Mouse (Mus musculus) heart, postnatal 0 days (tissue): ENCODE measurements around the gene Fam19a5. TPM values are rescaled to one million over a fixed set of nuclear protein-coding genes. Genes with fewer than 3 reads are reported as not detected.
A peak's percentile ranks its signal among the peaks of the same experiment; 100 is the strongest.

Experiments used
- ATAC-seq: fragments of 200-750 bp; cut with Nextera tagmentation; 2 replicates; pipeline ENCODE4 v1.8.0; 2017; ENCODE audit warnings: low read depth, moderate number of reproducible peaks, moderate library complexity; ENCODE audit not compliant: insufficient read depth
- DNase-seq: peaks from one replicate; pipeline ENCODE4 v3.0.0-alpha.2; 2016; ENCODE audit warnings: low spot score
- H3K27ac ChIP-seq: fragments of 300-500 bp; sonication (generic); 2 replicates; pipeline ENCODE4 v1.5.1; 2014; ENCODE audit warnings: low read depth, mild to moderate bottlenecking
- H3K27me3 ChIP-seq: fragments of 300-500 bp; sonication (generic); 2 replicates; pipeline ENCODE4 v1.6.1; 2014; ENCODE audit warnings: low read length, mixed read lengths; ENCODE audit not compliant: control insufficient read depth, insufficient read depth
- H3K36me3 ChIP-seq: fragments of 300-500 bp; sonication (generic); replicated peaks from 2 replicates; pipeline ENCODE4 v1.6.1; 2014; ENCODE audit warnings: low read length, mixed read lengths; ENCODE audit not compliant: control insufficient read depth, insufficient read depth
- H3K4me1 ChIP-seq: fragments of 300-500 bp; sonication (generic); 2 replicates; pipeline ENCODE4 v1.6.1; 2014; ENCODE audit warnings: antibody characterized with exemption; ENCODE audit not compliant: control insufficient read depth, insufficient read depth
- H3K4me2 ChIP-seq: fragments of 300-500 bp; sonication (generic); 2 replicates; pipeline ENCODE4 v1.6.1; 2014; ENCODE audit warnings: low read depth, mild to moderate bottlenecking, low read length, moderate library complexity
- H3K4me3 ChIP-seq: fragments of 300-500 bp; sonication (generic); 2 replicates; pipeline ENCODE4 v1.5.1; 2014; ENCODE audit warnings: low read depth, low read length
- H3K9ac ChIP-seq: fragments of 300-500 bp; sonication (generic); replicated peaks from 2 replicates; pipeline ENCODE4 v1.6.1; 2014; ENCODE audit warnings: low read depth, low read length, mixed read lengths
- H3K9me3 ChIP-seq: fragments of 300-500 bp; sonication (generic); replicated peaks from 2 replicates; pipeline ENCODE4 v1.6.1; 2016; ENCODE audit warnings: low read length; ENCODE audit not compliant: control insufficient read depth
- CTCF ChIP-seq: IDR thresholded peaks from 2 replicates; pipeline ENCODE4 v1.5.1; 2016; ENCODE audit warnings: antibody characterized with exemption, control low read depth, low read depth
- EP300 ChIP-seq: IDR thresholded peaks from 2 replicates; pipeline ENCODE4 v1.6.1; 2016; ENCODE audit warnings: antibody characterized with exemption, low read depth
- WGBS: fragments of 180-500 bp; shearing (Covaris S2); extraction: QIAGEN DNeasy Blood & Tissue Kit; methylation state at CpG from one replicate; pipeline ENCODE4 v1.1.7; 2014; 5-methylcytosine and 5-hydroxymethylcytosine counted together
- polyA plus RNA-seq: library from polyadenylated mRNA; unstranded; fragments of >200 nt; fragmentation: Nextera tagmentation; extraction: Ambion mirVana; gene quantifications from 2 replicates; pipeline ENCODE4 v1.2.1, GENCODE M21; 2015
- total RNA-seq: library from RNA; depleted of rRNA; stranded (reverse); fragments of >200 nt; gene quantifications from 2 replicates; pipeline ENCODE4 v1.2.3, GENCODE M21; 2014; ENCODE audit warnings: low replicate concordance

The Fam19a5 gene
- total and polyA plus RNA-seq, 2 experiments from 2014 or later: 0.27 to 2.5 TPM

DNA sequence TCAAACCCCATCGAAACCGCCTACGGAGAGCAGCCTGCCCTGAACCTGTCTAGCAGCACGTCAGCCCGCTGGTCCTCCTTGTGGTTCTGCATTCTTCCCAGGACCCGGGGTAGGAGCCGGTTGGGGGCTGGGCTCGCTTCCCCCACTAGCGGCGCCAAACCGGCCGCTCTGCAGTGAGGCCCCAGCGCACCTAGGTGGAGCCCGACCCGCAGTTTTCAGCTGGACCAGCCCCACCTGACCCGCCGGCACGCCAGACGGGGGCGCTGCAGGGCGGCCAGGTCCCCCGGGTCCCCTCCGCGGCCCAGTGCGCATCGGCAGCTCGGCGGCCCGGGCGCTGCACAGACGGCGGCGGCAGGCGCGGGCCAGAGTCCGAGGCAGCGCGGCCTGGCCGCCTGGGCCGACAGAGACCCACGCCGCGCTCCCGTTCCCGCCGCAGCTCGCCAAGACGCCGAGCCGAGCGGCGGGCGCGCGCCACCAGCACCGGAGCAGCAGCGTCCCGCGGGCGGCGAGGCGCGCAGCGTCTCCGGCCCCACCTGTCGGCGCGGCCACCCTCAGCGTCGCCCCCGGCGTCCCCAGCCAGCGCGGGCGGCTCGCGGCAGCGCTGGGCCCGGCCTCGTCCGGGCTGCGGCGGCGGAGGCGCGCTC, 80.0 kb downstream of the Fam19a5 start:
- Histone ChIP-seq H3K27ac (no peak overlapping the region), H3K9me3 (no peaks in the 10 kb centered on the region), H3K4me2 (peak overlapping the region; percentile 98), H3K4me1 (0 out of 2 replicates have a peak, but pooled peaks cover 5% of the 10 kb centered on the region), H3K36me3 (no peaks in the 10 kb centered on the region), H3K9ac (peak overlapping the region; percentile 56), H3K27me3 (peaks cover 79% of the 10 kb centered on the region), H3K4me3 (peak overlapping the region; percentile 67)
- DNase-seq: peak; percentile 78
- TF ChIP-seq EP300 (no peak), CTCF (peak; percentile 62)
- peak; percentile 87 for ATAC-seq
- WGBS: under 1% methylated on average over 58 of the region's 86 CpGs

DNA sequence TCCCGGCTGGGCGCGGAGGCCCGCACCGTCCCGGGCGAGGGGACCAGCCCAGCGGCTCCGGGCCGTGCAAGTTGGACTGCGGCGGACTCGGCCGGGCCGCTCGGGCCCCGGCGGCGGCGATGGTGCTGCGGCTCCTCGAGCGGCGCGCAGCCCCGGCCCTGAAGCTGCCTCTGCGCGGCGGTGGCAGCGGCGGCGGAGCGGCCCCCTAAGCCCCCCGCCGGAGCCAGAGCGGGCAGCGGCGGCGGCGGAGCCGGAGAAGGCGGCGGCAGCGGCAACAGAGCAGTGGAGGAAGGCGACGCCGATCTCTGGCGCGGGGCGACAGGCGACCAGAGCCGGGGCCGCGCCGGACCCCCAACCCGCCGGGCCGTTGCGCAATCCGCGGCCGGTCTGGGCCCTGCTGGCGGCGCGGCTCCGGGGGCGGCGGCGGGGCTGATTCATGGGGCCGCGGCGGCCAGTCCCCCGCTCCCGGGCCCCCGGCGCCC, 80.6 kb downstream of the Fam19a5 start:
- ATAC-seq: no peak; the same call in 1 of the 2 replicates
- peak overlapping the region; percentile 56 for H3K9ac ChIP-seq

DNA sequence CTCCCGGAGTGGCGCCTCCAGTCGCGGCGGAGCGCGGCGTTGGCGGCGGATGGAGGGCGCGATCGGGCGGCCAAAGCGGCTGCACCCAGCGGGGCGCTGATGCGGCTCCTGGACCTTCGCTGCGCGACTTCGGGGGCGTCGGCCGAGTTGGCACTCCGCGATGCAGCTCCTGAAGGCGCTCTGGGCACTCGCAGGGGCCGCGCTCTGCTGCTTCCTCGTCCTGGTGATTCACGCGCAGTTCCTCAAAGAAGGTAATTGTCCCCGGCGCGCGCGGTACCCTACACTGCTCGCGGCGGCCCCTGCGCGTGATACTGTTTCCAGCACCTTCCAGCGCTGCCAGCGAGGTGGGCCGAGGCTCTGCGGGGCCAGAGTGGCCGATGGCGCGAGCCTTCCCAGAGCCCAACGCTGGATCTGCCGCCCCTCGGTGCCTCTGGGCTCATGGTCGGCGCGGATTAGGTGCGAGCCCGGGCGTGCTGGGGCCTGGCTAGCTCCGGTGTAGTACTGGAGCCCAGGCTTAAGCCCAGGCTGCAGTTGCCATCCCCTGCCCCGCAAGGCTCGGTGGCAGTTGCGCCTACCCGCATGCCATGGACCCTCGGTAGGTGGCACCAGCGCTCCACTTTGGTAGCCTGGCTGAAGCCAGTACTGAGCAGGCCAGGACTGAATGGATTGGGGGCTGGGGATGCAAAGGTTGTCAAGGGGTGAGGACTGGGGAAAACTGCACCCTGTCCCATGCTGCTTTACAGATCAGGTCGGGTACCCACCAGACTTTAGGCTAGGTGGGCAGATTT, 81.3 kb downstream of the Fam19a5 start:
- H3K27me3 ChIP-seq: peaks cover 77% of the 10 kb centered on the region

More for the DNA sequence above, 80.6 kb downstream of the Fam19a5 start:
- DNase-seq: no peak
- Histone ChIP-seq H3K9me3 (no peaks in the 10 kb centered on the region), H3K27ac (no peak overlapping the region), H3K4me3 (peak overlapping the region; percentile 67), H3K27me3 (peaks cover 79% of the 10 kb centered on the region), H3K36me3 (no peaks in the 10 kb centered on the region), H3K4me2 (peak overlapping the region; percentile 98), H3K4me1 (0 out of 2 replicates have a peak, but pooled peaks cover 5% of the 10 kb centered on the region)
- under 1% methylated on average over 52 of the region's 76 CpGs for WGBS
- TF ChIP-seq EP300 (no peak), CTCF (no peak)

DNA sequence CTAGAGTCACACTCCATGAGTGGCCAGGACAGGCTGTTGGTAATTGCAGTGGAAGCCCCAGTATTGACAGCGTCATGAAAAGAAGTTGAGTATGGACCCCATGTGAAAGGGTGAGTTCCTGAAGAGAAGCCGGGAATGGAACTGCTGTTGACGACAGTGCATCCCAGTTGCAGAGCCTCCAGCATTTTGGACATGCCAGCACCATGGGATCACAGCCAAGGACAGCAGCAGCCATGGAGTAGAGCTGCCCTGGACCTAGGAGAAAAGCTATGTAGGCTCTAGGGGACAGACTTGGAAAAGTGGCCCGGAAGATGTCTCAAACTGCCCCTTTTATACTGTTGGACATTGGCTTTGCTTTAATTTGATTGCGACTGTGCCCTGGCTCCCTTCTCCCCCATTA, 91.2 kb downstream of the Fam19a5 start:
- Histone ChIP-seq H3K4me1 (no peaks in the 10 kb centered on the region), H3K4me2 (no peak overlapping the region), H3K36me3 (no peaks in the 10 kb centered on the region), H3K9ac (no peak overlapping the region), H3K4me3 (no peak overlapping the region), H3K9me3 (no peaks in the 10 kb centered on the region), H3K27ac (no peak overlapping the region), H3K27me3 (no peaks in the 10 kb centered on the region)
- DNase-seq (no peak), ATAC-seq (no peak)
- 81% methylated on average over 5 of the region's 5 CpGs for WGBS
- TF ChIP-seq EP300: no peak
- TF ChIP-seq CTCF: no peak

More for the DNA sequence above, 81.3 kb downstream of the Fam19a5 start:
- Histone ChIP-seq H3K4me2 (peak overlapping the region; percentile 98), H3K27ac (no peak overlapping the region), H3K9ac (peak overlapping the region; percentile 56; the same call in 1 of the 2 replicates), H3K4me3 (peak overlapping the region; percentile 67), H3K4me1 (0 out of 2 replicates have a peak, but pooled peaks cover 5% of the 10 kb centered on the region), H3K36me3 (no peaks in the 10 kb centered on the region), H3K9me3 (no peaks in the 10 kb centered on the region)
- DNase-seq: peak; percentile 40
- WGBS: under 1% methylated on average over 51 of the region's 68 CpGs
- ATAC-seq: peak; percentile 74
- TF ChIP-seq CTCF: peak; percentile 93
- no peak for TF ChIP-seq EP300

DNA sequence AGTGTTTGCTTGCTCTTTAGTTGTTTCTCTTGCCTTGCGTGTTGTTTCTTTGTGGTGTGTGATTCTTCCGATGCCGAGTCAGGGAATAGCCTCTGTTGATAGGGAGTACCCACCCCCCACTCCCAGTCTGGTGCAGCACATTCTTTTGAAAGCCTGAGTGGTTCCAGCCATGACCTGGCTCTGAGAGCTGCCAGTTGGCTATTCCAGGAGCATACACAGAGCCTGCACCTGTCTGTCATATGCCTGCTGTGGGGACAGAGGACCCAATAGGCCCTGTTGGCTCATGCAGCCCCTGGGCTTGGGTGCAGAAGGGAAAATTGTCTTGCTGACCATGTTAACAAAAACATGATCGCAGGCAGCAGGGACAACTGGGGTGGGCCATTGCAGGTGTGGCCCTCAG, 92.3 kb downstream of the Fam19a5 start:
- H3K4me1 ChIP-seq: no peaks in the 10 kb centered on the region
- H3K4me2 ChIP-seq: no peak overlapping the region
- no peaks in the 10 kb centered on the region for H3K27me3 ChIP-seq
- TF ChIP-seq EP300 (no peak), CTCF (no peak)
- no peak overlapping the region for H3K27ac ChIP-seq
- no peaks in the 10 kb centered on the region for H3K36me3 ChIP-seq
- ATAC-seq (no peak), DNase-seq (no peak)
- WGBS: 66% methylated on average over 4 of the region's 4 CpGs
- no peak overlapping the region for H3K4me3 ChIP-seq
- H3K9ac ChIP-seq: no peak overlapping the region
- no peaks in the 10 kb centered on the region for H3K9me3 ChIP-seq
